Mouse (Mus musculus): ENCODE measurements around the gene Stap1.

Gene Stap1

DNA sequence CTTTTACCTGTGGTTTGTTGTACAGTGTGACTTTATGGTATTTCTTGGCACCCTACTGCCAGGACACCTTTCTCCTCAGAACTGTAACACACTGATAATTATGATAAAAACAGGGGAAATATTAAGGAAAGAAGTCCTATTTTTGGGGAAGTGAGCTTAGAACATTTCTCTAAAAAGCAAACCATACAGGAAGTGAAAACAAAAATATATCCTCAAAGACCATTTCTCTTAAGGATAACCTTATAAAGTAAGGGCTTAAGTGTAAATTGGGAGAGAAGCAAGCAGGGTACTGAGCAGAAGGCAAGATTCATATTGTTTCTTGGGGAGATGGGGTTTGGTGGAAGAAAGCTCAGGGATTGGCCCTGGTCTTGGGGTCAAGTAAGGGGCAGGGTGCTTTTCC is 58.3 kb downstream of the Stap1 start:
- DNase-seq = no peak
